ENCODE assay signal across 8 mouse cellular contexts in the genomic region with DNA sequence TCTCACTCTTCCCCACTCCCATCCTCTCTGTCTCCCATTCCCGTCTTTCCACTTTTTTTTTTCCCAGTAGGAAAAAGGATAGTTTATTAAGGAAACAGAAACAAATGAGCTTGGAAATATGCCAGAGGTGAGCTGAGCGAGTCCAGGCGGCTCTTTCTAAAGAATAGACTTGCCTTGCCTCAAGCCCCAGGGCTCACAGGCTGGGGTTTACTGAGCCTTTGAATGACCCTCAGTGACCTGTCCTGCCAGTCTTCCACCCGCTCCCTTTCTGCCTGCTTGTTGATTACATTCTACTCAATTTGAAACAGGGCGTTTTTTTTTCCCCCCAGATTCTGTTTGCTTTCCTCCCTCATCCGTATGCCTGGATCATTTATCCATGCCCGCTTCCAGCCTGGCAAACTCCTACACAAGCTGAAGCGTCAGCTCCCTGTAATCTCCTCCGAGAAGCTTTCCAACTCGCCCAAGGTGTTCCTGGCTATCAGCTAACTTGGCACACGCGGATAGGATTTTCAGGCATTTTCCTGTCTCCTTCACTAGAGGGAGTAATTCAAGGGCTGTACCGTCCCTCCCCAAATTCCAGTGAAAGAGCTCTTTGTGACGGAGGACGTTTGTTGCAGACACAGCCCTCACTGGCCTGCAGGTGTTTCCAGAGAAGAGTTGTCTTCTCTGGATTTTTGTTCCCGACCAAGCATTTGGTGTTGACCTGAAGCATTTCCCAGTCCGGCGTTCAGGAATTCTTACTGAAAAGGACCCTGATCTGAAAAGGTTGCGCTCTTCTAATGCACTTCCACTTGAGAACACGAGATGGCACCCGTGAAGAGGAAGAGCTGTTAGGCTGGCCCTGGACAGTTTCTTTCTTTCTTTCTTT. TPM values are rescaled to one million over a fixed set of nuclear protein-coding genes. Genes with fewer than 3 reads are reported as not detected.
A peak's percentile ranks its signal among the peaks of the same experiment; 100 is the strongest.
DNase-seq lines count a peak whose midpoint lies in the region; ATAC-seq and TF ChIP-seq lines count a peak whose summit lies in the region.

No protein-coding gene starts in this region.

- ATAC-seq in embryonic facial prominence, embryonic 11.5 days (replicated peaks; ENCODE audit: insufficient number of reproducible peaks, low FRiP score, low TSS enrichment, low read depth) = peak; percentile 78; the same call in 1 of the 2 replicates
- peak; percentile 89 for ATAC-seq in granulocyte monocyte progenitor cell, adult 5-6 weeks (replicated peaks; ENCODE audit: poor library complexity, severe bottlenecking)
- peak; percentile 49; the same call in 1 of the 2 replicates for ATAC-seq in intestine, postnatal 0 days
- ATAC-seq in midbrain, embryonic 11.5 days (ENCODE audit: low FRiP score) = peak; percentile 88

- peak overlapping the region; percentile 47 for H3K4me2 ChIP-seq in embryonic facial prominence, embryonic 11.5 days (ENCODE audit: low read depth, low read length)
- peak overlapping the region; percentile 70 for H3K4me2 ChIP-seq in intestine, postnatal 0 days (replicated peaks; ENCODE audit: low read depth)
- H3K4me2 ChIP-seq in midbrain, embryonic 11.5 days = peak overlapping the region; percentile 46

- DNase-seq in 3T3-L1 (ENCODE audit: low read depth, low spot score) = peak; percentile 83
- DNase-seq in adrenal gland, postnatal 14 days = peak; percentile 69
- peak; percentile 82 for DNase-seq in embryonic facial prominence, embryonic 11.5 days (ENCODE audit: low spot score)
- DNase-seq in left cerebral cortex, postnatal 36 days (ENCODE audit: low spot score in 2 of 2) = peak; percentile 45 to 52
- peak; percentile 98 for DNase-seq in midbrain, embryonic 11.5 days (ENCODE audit: low spot score, missing footprints)
- DNase-seq in spleen, postnatal 10 days (ENCODE audit: low spot score in 2 of 2) = peak; percentile 43 to 72

- WGBS in embryonic facial prominence, embryonic 11.5 days = 4% methylated on average over 21 of the region's 21 CpGs
- 2% methylated on average over 21 of the region's 21 CpGs for WGBS in intestine, postnatal 0 days
- 5% methylated on average over 21 of the region's 21 CpGs for WGBS in midbrain, embryonic 11.5 days

- no peaks in the 10 kb centered on the region for H3K27me3 ChIP-seq in embryonic facial prominence, embryonic 11.5 days (ENCODE audit: control insufficient read depth, insufficient read depth, low read length)
- no peaks in the 10 kb centered on the region for H3K27me3 ChIP-seq in intestine, postnatal 0 days (replicated peaks; ENCODE audit: control insufficient read depth, insufficient read depth, low read length)
- H3K27me3 ChIP-seq in midbrain, embryonic 11.5 days (ENCODE audit: control insufficient read depth, insufficient read depth, low read length) = peaks cover 2% of the 10 kb centered on the region; the same call in 1 of the 2 replicates

- H3K9ac ChIP-seq in embryonic facial prominence, embryonic 11.5 days (replicated peaks; ENCODE audit: low read length) = peak overlapping the region; percentile 54
- H3K9ac ChIP-seq in intestine, postnatal 0 days (ENCODE audit: low read depth, low read length) = peak overlapping the region; percentile 17; the same call in 1 of the 2 replicates
- peak overlapping the region; percentile 64 for H3K9ac ChIP-seq in midbrain, embryonic 11.5 days (ENCODE audit: low read length)

- H3K4me1 ChIP-seq in embryonic facial prominence, embryonic 11.5 days (ENCODE audit: control insufficient read depth, insufficient read depth, low read length) = no peaks in the 10 kb centered on the region
- H3K4me1 ChIP-seq in intestine, postnatal 0 days (replicated peaks; ENCODE audit: control insufficient read depth, insufficient read depth, low read length) = no peaks in the 10 kb centered on the region
- peaks cover 3% of the 10 kb centered on the region; the same call in 1 of the 2 replicates for H3K4me1 ChIP-seq in midbrain, embryonic 11.5 days (ENCODE audit: control insufficient read depth, insufficient read depth, low read length)

- no peak overlapping the region for H3K27ac ChIP-seq in embryonic facial prominence, embryonic 11.5 days (replicated peaks; ENCODE audit: low read depth, low read length)
- no peak overlapping the region for H3K27ac ChIP-seq in intestine, postnatal 0 days (ENCODE audit: low read depth, low read length)
- H3K27ac ChIP-seq in midbrain, embryonic 11.5 days (ENCODE audit: low read depth, low read length) = no peak overlapping the region

- H3K9me3 ChIP-seq in embryonic facial prominence, embryonic 11.5 days (replicated peaks; ENCODE audit: control insufficient read depth, low read length) = no peaks in the 10 kb centered on the region
- H3K9me3 ChIP-seq in intestine, postnatal 0 days (ENCODE audit: control insufficient read depth) = no peaks in the 10 kb centered on the region
- no peaks in the 10 kb centered on the region for H3K9me3 ChIP-seq in midbrain, embryonic 11.5 days (ENCODE audit: control insufficient read depth, low read length)

- TF ChIP-seq CTCF in intestine, postnatal 0 days (IDR thresholded peaks at IDR 0.05; ENCODE audit: low read depth) = peak; percentile 73

- peak overlapping the region; percentile 35 for H3K4me3 ChIP-seq in embryonic facial prominence, embryonic 11.5 days (ENCODE audit: low read depth, low read length)
- peak overlapping the region; percentile 40 for H3K4me3 ChIP-seq in intestine, postnatal 0 days (ENCODE audit: low read depth, low read length)
- peak overlapping the region; percentile 35 for H3K4me3 ChIP-seq in midbrain, embryonic 11.5 days (ENCODE audit: low read depth, low read length)

- no peaks in the 10 kb centered on the region for H3K36me3 ChIP-seq in embryonic facial prominence, embryonic 11.5 days (replicated peaks; ENCODE audit: control insufficient read depth, insufficient read depth, low read depth, low read length)
- no peaks in the 10 kb centered on the region for H3K36me3 ChIP-seq in intestine, postnatal 0 days (ENCODE audit: control insufficient read depth, insufficient read depth)
- no peaks in the 10 kb centered on the region for H3K36me3 ChIP-seq in midbrain, embryonic 11.5 days (ENCODE audit: control insufficient read depth, insufficient read depth, low read length)

- intact Hi-C loops in left cerebral cortex, postnatal 36 days (cut with DNase I) = no loop called here

RNA-seq across cellular contexts. Expression of gene Zfand6, which starts 59.9 kb away (rescaled TPM):
- 123 and 129 TPM in 2 replicates for total RNA-seq in adrenal gland, postnatal 14 days (2021)
- polyA plus RNA-seq in embryonic facial prominence, embryonic 11.5 days (2014; fragmentation: Nextera tagmentation; extraction: Ambion mirVana) = 208 and 237 TPM in 2 replicates
- total RNA-seq in granulocyte monocyte progenitor cell, adult 5-6 weeks (2014; fragmentation: Nextera tagmentation) = 54.8 and 68.8 TPM in 2 replicates
- 50.8 and 70.7 TPM in 2 replicates for total RNA-seq in granulocyte monocyte progenitor cell, adult 5-6 weeks (2017)
- polyA plus RNA-seq in intestine, postnatal 0 days (2015; fragmentation: Nextera tagmentation; extraction: Ambion mirVana) = 178 and 188 TPM in 2 replicates
- total RNA-seq in left cerebral cortex, postnatal 36 days (2021) = 10 to 100 TPM; 59.9 to 63.2 TPM
- 245 and 246 TPM in 2 replicates for polyA plus RNA-seq in midbrain, embryonic 11.5 days (2014; fragmentation: Nextera tagmentation; extraction: Ambion mirVana)
